Mouse (Mus musculus): Measurements from ENCODE around the gene Gm13278.
"Not testable (repeated sequence)": the region's sequence is repeated elsewhere in the genome, so short reads cannot be mapped to it uniquely, and the experiment has no call there.

Gm13278 gene
- long read RNA-seq, experiment 1 = 0 reads
- long read RNA-seq, experiment 2, partial matches to known transcripts = 0 of 1 reads
- long read RNA-seq, experiment 2, other reads (novel, unspliced or antisense) = 0 of 1 reads

DNA sequence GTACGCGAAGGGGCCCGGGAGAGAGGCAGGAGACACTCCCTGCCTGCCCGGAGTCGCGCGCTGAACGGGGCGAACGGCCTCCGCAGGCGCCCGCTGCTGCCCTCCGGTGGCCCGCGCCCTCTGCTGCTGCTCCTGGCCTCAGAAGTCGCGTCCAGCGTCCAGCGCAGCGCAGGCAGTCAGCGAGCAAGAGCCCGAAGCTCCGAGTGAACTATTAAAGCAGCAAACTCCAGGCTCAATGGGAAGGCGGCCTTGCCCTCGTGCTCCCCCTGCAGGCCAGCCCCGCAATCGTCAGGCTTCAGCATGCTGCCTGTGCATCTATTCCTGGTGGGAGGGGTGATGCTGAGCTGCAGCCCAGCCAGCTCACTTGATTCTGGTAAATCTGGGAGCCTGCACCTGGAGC, at the start of gene Gm13278:
Gene Gm13278 (plus strand): TSS at position 301 of the 400 bp plus-strand sequence.
- intact Hi-C loops (cut with DNase I) = not testable (repeated sequence)

DNA sequence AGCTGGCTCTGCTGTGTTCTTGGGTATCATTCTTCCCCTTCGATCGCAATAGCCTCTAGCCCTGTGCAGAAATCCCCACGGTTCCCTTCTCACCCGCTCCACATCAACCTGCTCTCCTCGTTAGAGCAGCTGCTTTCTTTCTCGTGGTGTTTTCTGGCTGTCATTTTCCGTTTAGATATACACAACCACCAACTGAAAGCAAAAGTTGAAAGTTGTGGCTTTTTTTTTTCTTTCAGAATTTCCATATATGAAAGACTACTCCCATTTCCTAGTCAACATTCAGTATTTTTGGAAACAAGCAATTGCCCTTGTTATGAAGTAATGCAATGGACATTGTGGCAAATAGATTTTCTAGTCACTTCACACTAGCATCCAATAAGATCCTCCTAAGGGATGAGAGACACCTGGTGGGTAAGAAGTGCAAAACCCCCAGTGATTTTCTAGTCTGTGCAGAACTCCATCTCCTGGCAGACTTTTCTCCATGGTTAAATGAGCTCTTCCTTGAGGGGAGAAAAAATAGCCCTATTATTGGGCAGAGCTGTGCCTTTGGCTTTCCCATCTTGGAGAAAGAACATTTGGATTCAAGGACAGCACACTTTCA, 48.5 kb upstream of the Gm13278 start:
- intact Hi-C loops (cut with DNase I) = no loop called here

- intact Hi-C loops (cut with DNase I) = no loop called here
Measured at GRCm38 (mm10) chr4:88744207-88744606, 47.1 kb upstream of the Gm13278 start.

DNA sequence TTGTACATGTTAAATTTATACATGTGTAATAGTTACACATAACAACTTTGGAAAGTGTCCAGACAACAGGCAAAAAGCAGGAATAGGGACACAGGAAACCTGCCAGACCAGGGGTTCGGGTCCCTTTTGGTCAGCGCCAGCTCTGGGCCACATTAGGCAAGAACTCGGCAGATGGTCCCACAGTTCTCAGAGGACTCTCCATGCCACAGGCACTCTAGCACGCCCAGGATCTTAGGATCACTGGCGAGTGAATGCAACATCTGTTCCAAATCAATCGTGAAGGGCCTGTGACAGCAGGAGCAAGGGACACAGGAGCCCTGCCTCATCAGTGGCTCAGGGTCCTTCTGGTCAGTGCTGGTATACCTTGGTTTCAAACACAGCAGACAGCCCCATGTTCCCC, 41.4 kb upstream of the Gm13278 start:
- intact Hi-C loops (cut with DNase I) = no loop called here

- intact Hi-C loops (cut with DNase I) = not testable (repeated sequence)
Measured at GRCm38 (mm10) chr4:88754818-88755340, 36.5 kb upstream of the Gm13278 start, which contains the start of gene Gm13271. Gene Gm13271 (plus strand): TSS chr4:88754868.

DNA sequence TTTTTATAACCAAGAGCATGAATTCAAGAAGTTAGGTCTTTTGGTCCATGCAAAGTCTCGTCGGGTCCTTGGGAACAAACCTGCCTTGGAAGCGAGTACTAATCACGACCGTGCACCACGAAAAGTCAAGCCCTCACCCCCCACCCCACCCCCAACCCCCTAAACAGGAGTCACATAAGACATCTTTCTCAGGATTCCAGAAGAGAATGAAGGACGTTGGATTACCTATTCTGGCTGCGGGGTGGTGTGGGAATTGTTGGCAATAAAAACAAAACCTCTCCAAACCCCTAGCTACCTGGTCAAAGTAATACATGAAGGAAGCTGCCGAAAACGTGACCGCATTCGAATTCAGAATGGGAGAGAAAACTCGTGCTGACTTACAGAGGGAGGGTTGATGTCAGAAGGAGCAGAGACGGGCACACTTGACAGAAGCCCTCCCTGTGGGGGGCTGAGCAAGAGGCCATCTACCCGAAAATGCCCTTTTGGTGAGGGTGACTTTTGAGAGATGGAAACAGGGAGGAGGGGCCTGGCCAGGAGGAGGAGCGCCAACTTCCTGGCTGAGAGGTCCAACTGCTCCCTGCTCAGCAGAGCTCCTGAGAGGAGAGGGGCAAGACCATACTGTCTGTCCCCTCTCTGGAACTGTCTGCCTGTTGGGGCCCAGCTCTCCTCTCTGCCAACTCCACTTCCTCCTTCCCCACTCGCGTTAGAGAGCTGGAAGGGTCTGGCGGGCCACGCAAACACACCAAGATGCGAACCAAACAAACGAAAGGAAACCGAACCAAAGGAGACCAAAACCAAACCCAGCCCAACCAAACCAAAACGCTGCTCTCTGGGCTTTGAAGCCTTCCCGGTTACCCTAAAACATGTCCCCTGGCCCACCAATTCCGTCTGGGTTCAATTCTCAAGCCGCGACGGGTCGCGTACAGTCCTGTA, 34.5 kb upstream of the Gm13278 start:
- intact Hi-C loops (cut with DNase I) = not testable (repeated sequence)

GRCm38 (mm10) chr4:88757628-88758031, 33.7 kb upstream of the Gm13278 start:
- intact Hi-C loops (cut with DNase I) = not testable (repeated sequence)

GRCm38 (mm10) chr4:88758751-88759150, 32.6 kb upstream of the Gm13278 start:
- intact Hi-C loops (cut with DNase I) = not testable (repeated sequence)

DNA sequence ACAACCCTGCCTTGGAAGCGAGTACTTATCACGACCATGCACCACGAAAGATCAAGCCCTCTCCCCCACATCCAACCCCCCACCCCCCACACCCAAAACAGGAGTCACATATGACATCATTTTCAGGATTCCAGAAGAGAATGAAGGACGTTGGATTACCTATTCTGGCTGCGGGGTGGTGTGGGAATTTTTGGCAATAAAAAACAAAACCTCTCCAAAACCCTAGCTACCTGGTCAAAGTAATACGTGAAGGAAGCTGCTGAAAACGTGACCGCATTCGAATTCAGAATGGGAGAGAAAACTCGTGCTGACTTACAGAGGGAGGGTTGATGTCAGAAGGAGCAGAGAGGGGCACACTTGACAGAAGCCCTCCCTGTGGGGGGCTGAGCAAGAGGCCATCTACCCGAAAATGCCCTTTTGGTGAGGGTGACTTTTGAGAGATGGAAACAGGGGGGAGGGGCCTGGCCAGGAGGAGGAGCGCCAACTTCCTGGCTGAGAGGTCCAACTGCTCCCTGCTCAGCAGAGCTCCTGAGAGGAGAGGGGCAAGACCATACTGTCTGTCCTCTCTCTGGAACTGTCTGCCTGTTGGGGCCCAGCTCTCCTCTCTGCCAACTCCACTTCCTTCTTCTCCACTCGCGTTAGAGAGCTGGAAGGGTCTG, 31.6 kb upstream of the Gm13278 start, which contains the start of gene Gm13283:
Gene Gm13283 (plus strand): TSS at position 510 of the 659 bp plus-strand sequence.
- intact Hi-C loops (cut with DNase I) = not testable (repeated sequence)

DNA sequence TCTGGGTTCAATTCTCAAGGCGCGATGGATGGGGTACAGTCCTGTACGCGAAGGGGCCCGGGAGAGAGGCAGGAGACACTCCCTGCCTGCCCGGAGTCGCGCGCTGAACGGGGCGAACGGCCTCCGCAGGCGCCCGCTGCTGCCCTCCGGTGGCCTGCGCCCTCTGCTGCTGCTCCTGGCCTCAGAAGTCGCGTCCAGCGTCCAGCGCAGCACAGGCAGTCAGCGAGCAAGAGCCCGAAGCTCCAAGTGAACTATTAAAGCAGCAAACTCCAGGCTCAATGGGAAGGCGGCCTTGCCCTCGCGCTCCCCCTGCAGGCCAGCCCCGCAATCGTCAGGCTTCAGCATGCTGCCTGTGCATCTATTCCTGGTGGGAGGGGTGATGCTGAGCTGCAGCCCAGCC, 30.9 kb upstream of the Gm13278 start:
- intact Hi-C loops (cut with DNase I) = not testable (repeated sequence)

DNA sequence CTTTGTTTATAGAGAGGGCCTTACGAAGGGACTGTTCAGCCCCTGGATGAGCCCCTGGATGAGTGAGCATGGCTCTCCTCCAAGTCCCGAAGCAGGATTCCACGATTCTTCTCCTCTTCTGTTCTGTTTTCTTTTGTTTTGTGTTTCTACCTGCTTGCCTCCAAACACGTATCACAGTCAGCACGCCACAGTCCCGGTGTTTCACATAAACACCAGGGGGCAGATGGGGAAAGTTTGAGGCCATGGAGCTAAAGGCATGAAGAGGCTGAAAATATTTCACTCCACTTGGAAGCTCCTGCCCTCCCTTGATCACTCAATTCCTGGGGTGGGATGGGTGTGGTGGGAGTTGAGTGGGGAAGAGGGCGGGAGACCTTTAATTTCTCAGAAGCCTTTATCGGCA, 29.6 kb upstream of the Gm13278 start:
- intact Hi-C loops (cut with DNase I) = not testable (repeated sequence)

- intact Hi-C loops (cut with DNase I) = not testable (repeated sequence)
Measured at GRCm38 (mm10) chr4:88762341-88762740, 29.0 kb upstream of the Gm13278 start.

DNA sequence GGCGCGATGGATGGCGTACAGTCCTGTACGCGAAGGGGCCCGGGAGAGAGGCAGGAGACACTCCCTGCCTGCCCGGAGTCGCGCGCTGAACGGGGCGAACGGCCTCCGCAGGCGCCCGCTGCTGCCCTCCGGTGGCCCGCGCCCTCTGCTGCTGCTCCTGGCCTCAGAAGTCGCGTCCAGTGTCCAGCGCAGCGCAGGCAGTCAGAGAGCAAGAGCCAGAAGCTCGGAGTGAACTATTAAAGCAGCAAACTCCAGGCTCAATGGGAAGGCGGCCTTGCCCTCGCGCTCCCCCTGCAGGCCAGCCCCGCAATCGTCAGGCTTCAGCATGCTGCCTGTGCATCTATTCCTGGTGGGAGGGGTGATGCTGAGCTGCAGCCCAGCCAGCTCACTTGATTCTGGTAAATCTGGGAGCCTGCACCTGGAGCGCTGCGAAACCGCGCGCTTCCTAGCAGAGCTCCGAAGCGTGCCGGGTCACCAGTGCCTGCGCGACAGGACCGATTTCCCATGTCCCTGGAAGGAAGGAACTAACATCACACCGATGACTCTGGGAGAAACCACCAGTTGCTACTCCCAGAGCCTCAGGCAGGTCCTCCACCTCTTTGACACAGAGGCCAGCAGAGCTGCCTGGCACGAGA, 27.8 kb upstream of the Gm13278 start:
- intact Hi-C loops (cut with DNase I) = not testable (repeated sequence)

DNA sequence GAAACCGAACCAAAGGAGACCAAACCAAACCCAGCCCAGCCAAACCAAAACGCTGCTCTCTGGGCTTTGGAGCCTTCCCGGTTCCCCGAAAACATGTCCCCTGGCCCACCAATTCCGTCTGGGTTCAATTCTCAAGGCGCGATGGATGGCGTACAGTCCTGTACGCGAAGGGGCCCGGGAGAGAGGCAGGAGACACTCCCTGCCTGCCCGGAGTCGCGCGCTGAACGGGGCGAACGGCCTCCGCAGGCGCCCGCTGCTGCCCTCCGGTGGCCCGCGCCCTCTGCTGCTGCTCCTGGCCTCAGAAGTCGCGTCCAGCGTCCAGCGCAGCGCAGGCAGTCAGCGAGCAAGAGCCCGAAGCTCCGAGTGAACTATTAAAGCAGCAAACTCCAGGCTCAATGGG, 17.8 kb upstream of the Gm13278 start, which contains the start of gene Gm13290:
Gene Gm13290 (plus strand): TSS at position 301 of the 400 bp plus-strand sequence.
- intact Hi-C loops (cut with DNase I) = not testable (repeated sequence)

- intact Hi-C loops (cut with DNase I) = not testable (repeated sequence)
Measured at GRCm38 (mm10) chr4:88776622-88777021, 14.7 kb upstream of the Gm13278 start, which contains the start of gene Gm13289. Gene Gm13289 (plus strand): TSS chr4:88776922.

GRCm38 (mm10) chr4:88779550-88779949, 11.8 kb upstream of the Gm13278 start, which contains the start of gene Gm13272:
Gene Gm13272 (plus strand): TSS chr4:88779850.
- intact Hi-C loops (cut with DNase I) = not testable (repeated sequence)

- intact Hi-C loops (cut with DNase I) = not testable (repeated sequence)
Measured at GRCm38 (mm10) chr4:88780320-88780719, 11.0 kb upstream of the Gm13278 start.

DNA sequence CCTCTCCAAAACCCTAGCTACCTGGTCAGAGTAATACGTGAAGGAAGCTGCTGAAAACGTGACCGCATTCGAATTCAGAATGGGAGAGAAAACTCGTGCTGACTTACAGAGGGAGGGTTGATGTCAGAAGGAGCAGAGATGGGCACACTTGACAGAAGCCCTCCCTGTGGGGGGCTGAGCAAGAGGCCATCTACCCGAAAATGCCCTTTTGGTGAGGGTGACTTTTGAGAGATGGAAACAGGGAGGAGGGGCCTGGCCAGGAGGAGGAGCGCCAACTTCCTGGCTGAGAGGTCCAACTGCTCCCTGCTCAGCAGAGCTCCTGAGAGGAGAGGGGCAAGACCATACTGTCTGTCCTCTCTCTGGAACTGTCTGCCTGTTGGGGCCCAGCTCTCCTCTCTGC, 9.5 kb upstream of the Gm13278 start, which contains the start of gene Ifnz:
Gene Ifnz (plus strand): TSS at position 301 of the 400 bp plus-strand sequence.
- intact Hi-C loops (cut with DNase I) = not testable (repeated sequence)

DNA sequence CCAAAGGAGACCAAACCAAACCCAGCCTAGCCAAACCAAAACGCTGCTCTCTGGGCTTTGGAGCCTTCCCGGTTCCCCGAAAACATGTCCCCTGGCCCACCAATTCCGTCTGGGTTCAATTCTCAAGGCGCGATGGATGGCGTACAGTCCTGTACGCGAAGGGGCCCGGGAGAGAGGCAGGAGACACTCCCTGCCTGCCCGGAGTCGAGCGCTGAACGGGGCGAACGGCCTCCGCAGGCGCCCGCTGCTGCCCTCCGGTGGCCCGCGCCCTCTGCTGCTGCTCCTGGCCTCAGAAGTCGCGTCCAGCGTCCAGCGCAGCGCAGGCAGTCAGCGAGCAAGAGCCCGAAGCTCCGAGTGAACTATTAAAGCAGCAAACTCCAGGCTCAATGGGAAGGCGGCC, 9.0 kb upstream of the Gm13278 start:
- intact Hi-C loops (cut with DNase I) = not testable (repeated sequence)

GRCm38 (mm10) chr4:88785409-88785808, 5.9 kb upstream of the Gm13278 start, which contains the start of gene Gm13276:
Gene Gm13276 (plus strand): TSS chr4:88785709.
- intact Hi-C loops (cut with DNase I) = not testable (repeated sequence)
